Mouse (Mus musculus) forebrain, embryonic 14.5 days (tissue): ENCODE measurements around the gene Tada2a. TPM values are rescaled to one million over a fixed set of nuclear protein-coding genes. Genes with fewer than 3 reads are reported as not detected.

Source experiments
- ATAC-seq: fragments of 200-750 bp; cut with Nextera tagmentation; 2 replicates; pipeline ENCODE4 v1.8.0; 2017; ENCODE audit warnings: mild to moderate bottlenecking, moderate library complexity
- DNase-seq: peaks from one replicate; pipeline ENCODE4 v3.0.0-alpha.2; 2015; ENCODE audit warnings: low spot score
- H3K27ac ChIP-seq: fragments of 300-500 bp; sonication (generic); 2 replicates; pipeline ENCODE4 v1.5.1; 2014; ENCODE audit warnings: low read depth, mild to moderate bottlenecking, control low read depth, low read length, moderate library complexity
- H3K27me3 ChIP-seq: fragments of 300-500 bp; sonication (generic); replicated peaks from 2 replicates; pipeline ENCODE4 v1.6.1; 2014; ENCODE audit warnings: low read length, control low read depth, mixed read lengths; ENCODE audit not compliant: control insufficient read depth, insufficient read depth
- H3K36me3 ChIP-seq: fragments of 300-500 bp; sonication (generic); 2 replicates; pipeline ENCODE4 v1.6.1; 2014; ENCODE audit warnings: low read length, control low read depth; ENCODE audit not compliant: control insufficient read depth, insufficient read depth
- H3K4me1 ChIP-seq: fragments of 300-500 bp; sonication (generic); 2 replicates; pipeline ENCODE4 v1.6.1; 2014; ENCODE audit warnings: antibody characterized with exemption, low read length, control low read depth; ENCODE audit not compliant: control insufficient read depth, insufficient read depth
- H3K4me2 ChIP-seq: fragments of 300-500 bp; sonication (generic); 2 replicates; pipeline ENCODE4 v1.6.1; 2014; ENCODE audit warnings: mild to moderate bottlenecking, control low read depth, low read length
- H3K4me3 ChIP-seq: fragments of 300-500 bp; sonication (generic); 2 replicates; pipeline ENCODE4 v1.5.1; 2014; ENCODE audit warnings: low read depth, low read length, control low read depth
- H3K9ac ChIP-seq: fragments of 300-500 bp; sonication (generic); 2 replicates; pipeline ENCODE4 v1.6.1; 2014; ENCODE audit warnings: mild to moderate bottlenecking, low read length, control low read depth, moderate library complexity
- H3K9me3 ChIP-seq: fragments of 300-500 bp; sonication (generic); replicated peaks from 2 replicates; pipeline ENCODE4 v1.6.1; 2016; ENCODE audit warnings: low read length, control low read depth, mixed read lengths; ENCODE audit not compliant: control insufficient read depth
- WGBS: fragments of 180-500 bp; shearing (Covaris S2); extraction: QIAGEN DNeasy Blood & Tissue Kit; methylation state at CpG from one replicate; pipeline ENCODE4 v1.1.7; 2014; 5-methylcytosine and 5-hydroxymethylcytosine counted together
- polyA plus RNA-seq: library from polyadenylated mRNA; unstranded; fragments of >200 nt; fragmentation: Nextera tagmentation; extraction: Ambion mirVana; gene quantifications from 2 replicates; pipeline ENCODE4 v1.2.1, GENCODE M21; 2014

The Tada2a gene
- polyA plus RNA-seq, 1 experiment from 2014 or later = 34.1 TPM

DNA sequence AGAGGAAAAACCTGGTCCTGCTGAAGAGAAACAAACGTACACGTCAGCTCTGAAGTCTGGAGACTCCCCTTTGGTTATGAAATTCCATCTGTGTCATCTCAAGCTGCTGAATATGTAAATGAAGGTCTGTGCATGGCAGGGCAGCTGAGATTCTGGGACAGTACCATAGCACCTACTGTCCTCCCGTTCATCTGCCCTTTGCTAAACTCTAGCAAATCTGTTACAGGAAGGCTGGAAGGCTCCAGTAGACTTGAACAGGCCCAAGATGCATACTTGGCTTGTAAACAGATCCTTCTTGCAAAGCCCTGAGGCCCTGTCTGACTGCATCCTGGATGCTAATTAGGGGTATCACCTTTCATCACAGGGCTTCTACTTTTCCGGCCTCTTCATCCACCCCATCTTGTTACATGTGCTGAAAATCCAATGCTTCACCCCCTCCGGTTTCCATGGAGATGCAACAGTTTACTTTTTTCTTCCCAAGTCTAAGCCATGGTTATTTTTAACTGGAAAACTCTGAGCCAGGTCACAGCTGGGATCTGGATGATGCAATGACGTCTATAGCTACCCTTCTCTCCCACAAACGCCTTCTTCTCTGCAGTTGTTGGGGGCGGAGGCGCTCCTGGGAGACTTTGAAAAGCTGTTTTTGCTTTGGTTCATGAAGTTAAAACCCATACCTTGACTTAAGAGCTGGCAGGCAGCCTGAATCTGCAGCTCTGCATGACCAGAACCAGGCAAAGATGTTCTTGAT lies 56.3 kb downstream of the Tada2a start:
- DNase-seq (no peak), ATAC-seq (no peak)
- Histone ChIP-seq H3K4me1 (no peaks in the 10 kb centered on the region), H3K27me3 (peaks cover 8% of the 10 kb centered on the region; the same call in 1 of the 2 replicates), H3K9me3 (no peaks in the 10 kb centered on the region), H3K36me3 (peaks cover under 1% of the 10 kb centered on the region; the same call in 1 of the 2 replicates), H3K9ac (no peak overlapping the region), H3K4me3 (no peak overlapping the region), H3K4me2 (no peak overlapping the region), H3K27ac (no peak overlapping the region)
- WGBS = 50% methylated on average over 9 of the region's 9 CpGs

GRCm38 (mm10) chr11:84069034-84069370 lies 60.4 kb downstream of the Tada2a start, which contains the start of gene Dusp14:
TSS of gene Dusp14 (minus strand) at chr11:84069261.
- peaks cover 14% of the 10 kb centered on the region; the same call in 1 of the 2 replicates for H3K27me3 ChIP-seq
- H3K4me2 ChIP-seq = peak within 1 kb of the TSS; percentile 87
- DNase-seq (no peak), ATAC-seq (no peak)
- H3K4me1 ChIP-seq = peaks cover 7% of the 10 kb centered on the region; the same call in 1 of the 2 replicates
- no peaks in the 10 kb centered on the region for H3K36me3 ChIP-seq
- H3K9me3 ChIP-seq = no peaks in the 10 kb centered on the region
- 0 out of 2 replicates have a peak within 1 kb of the TSS, but pooled peaks have one; percentile 9 for H3K27ac ChIP-seq
- WGBS = 21% methylated on average over 11 of the region's 11 CpGs
- H3K4me3 ChIP-seq = peak within 1 kb of the TSS; percentile 64
- H3K9ac ChIP-seq = peak within 1 kb of the TSS; percentile 78

- H3K27me3 ChIP-seq = peaks cover 14% of the 10 kb centered on the region; the same call in 1 of the 2 replicates
- 2% methylated on average over 61 of the region's 63 CpGs for WGBS
Observed at GRCm38 (mm10) chr11:84068191-84069033, 61.0 kb downstream of the Tada2a start.

GRCm38 (mm10) chr11:84067720-84068190 lies 61.6 kb downstream of the Tada2a start:
- peak overlapping the region; percentile 64 for H3K4me3 ChIP-seq
- peak overlapping the region; percentile 78 for H3K9ac ChIP-seq
- no peaks in the 10 kb centered on the region for H3K36me3 ChIP-seq
- ATAC-seq = peak; percentile 57; the same call in 1 of the 2 replicates
- H3K9me3 ChIP-seq = no peaks in the 10 kb centered on the region
- 0 out of 2 replicates have a peak overlapping the region, but pooled peaks have one; percentile 9 for H3K27ac ChIP-seq
- peaks cover 14% of the 10 kb centered on the region; the same call in 1 of the 2 replicates for H3K27me3 ChIP-seq
- no peak for DNase-seq
- peaks cover 7% of the 10 kb centered on the region; the same call in 1 of the 2 replicates for H3K4me1 ChIP-seq
- H3K4me2 ChIP-seq = peak overlapping the region; percentile 87
- under 1% methylated on average over 21 of the region's 21 CpGs for WGBS

More at GRCm38 (mm10) chr11:84068191-84069033, 61.0 kb downstream of the Tada2a start:
- Histone ChIP-seq H3K27ac (0 out of 2 replicates have a peak overlapping the region, but pooled peaks have one; percentile 9), H3K9ac (peak overlapping the region; percentile 78), H3K36me3 (no peaks in the 10 kb centered on the region), H3K4me2 (peak overlapping the region; percentile 87), H3K9me3 (no peaks in the 10 kb centered on the region), H3K4me1 (peaks cover 7% of the 10 kb centered on the region; the same call in 1 of the 2 replicates), H3K4me3 (peak overlapping the region; percentile 64)
- peak; percentile 71 for DNase-seq
- peak; percentile 81 for ATAC-seq

DNA sequence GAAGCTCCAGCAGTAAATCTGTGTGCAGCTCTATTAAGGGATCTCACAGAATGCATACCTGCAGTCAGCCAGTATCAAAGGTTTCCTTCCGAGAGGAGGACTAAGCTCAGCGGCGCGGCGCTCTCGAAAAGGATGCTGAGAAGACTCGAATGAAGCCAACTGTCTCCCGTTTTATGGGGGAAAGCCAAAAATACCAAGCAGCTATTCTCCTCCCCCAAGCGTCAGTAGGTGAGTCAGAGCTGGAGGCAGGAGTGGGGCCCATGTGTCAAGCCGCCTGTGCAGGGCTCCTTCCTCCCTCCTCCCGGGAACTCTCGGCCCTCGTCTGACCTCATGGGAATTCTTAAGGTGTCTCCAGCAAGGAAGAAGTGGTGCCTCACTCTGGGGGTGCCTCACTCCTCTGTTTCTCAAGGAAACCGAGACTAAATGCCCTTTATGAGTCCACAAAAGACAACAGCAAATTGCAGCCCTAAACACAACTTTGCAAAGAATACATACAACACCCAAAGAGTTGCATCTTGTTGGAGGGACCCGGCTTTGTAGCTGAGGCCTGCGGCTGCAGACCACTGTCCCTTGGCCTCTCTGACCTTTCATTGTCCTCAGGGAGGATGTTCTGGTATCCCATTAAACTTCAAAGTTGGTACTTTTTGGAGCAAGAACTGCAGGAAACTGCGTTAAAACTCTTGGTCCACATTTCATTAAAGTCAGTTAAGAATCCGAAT lies 62.3 kb downstream of the Tada2a start:
- Histone ChIP-seq H3K4me1 (peaks cover 7% of the 10 kb centered on the region; the same call in 1 of the 2 replicates), H3K36me3 (no peaks in the 10 kb centered on the region), H3K9me3 (no peaks in the 10 kb centered on the region), H3K27me3 (peaks cover 14% of the 10 kb centered on the region; the same call in 1 of the 2 replicates), H3K9ac (peak overlapping the region; percentile 78), H3K4me2 (peak overlapping the region; percentile 87), H3K4me3 (peak overlapping the region; percentile 64), H3K27ac (no peak overlapping the region)
- DNase-seq = peak; percentile 58
- ATAC-seq = no peak
- 4% methylated on average over 18 of the region's 18 CpGs for WGBS

- DNase-seq (peak; percentile 59), ATAC-seq (0 out of 2 replicates have a peak, but pooled peaks have one; percentile 37)
- H3K27ac ChIP-seq = no peak overlapping the region
Observed at GRCm38 (mm10) chr11:84066071-84066481, 63.3 kb downstream of the Tada2a start.

GRCm38 (mm10) chr11:84063631-84064209 lies 65.7 kb downstream of the Tada2a start:
- no peak for DNase-seq
- Histone ChIP-seq H3K4me2 (no peak overlapping the region), H3K4me3 (no peak overlapping the region), H3K9ac (no peak overlapping the region), H3K27ac (no peak overlapping the region), H3K4me1 (peaks cover 7% of the 10 kb centered on the region; the same call in 1 of the 2 replicates), H3K27me3 (0 out of 2 replicates have a peak, but pooled peaks cover 6% of the 10 kb centered on the region), H3K36me3 (no peaks in the 10 kb centered on the region), H3K9me3 (no peaks in the 10 kb centered on the region)
- ATAC-seq = no peak
- WGBS = 87% methylated on average over 3 of the region's 3 CpGs

More at GRCm38 (mm10) chr11:84066071-84066481, 63.3 kb downstream of the Tada2a start:
- Histone ChIP-seq H3K4me2 (peak overlapping the region; percentile 87), H3K4me3 (peak overlapping the region; percentile 64; the same call in 1 of the 2 replicates), H3K4me1 (peaks cover 7% of the 10 kb centered on the region; the same call in 1 of the 2 replicates), H3K27me3 (peaks cover 14% of the 10 kb centered on the region; the same call in 1 of the 2 replicates), H3K9ac (no peak overlapping the region), H3K36me3 (no peaks in the 10 kb centered on the region), H3K9me3 (no peaks in the 10 kb centered on the region)
- WGBS = 14% methylated on average over 11 of the region's 11 CpGs
